Mouse (Mus musculus): Measurements from ENCODE around the gene Zcchc14. TPM values are rescaled to one million over a fixed set of nuclear protein-coding genes. Genes with fewer than 3 reads are reported as not detected.

The Zcchc14 gene
- polyA plus RNA-seq, 1 experiment: 18.2 TPM

DNA sequence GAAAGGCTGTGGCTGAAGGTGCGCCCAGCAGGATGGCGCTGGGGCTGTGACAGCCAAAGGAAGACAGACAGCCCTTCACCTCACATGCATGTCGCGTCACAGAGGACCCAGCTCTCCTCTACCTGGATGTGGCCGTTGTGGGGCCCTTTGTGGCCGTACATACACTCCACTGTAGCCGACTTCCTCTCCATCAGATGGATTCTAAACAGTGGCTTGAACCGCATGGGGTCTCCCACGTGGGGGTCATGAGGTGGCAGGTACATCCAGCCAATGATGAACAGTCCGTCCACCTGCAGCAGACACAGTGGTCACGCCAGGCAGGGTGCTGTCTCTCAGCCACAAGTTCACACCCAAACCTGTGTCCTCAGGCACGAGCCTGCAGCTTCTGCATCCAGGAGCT is 92.9 kb downstream of the Zcchc14 start:
- TF ChIP-seq CTCF (IDR thresholded peaks at IDR 0.05; ENCODE audit: control insufficient read depth, insufficient read depth, insufficient read length) (no peak), MAX (IDR thresholded peaks at IDR 0.05) (no peak), MYOD1 (IDR thresholded peaks at IDR 0.05; ENCODE audit: control insufficient read depth, insufficient read length, low read depth) (no peak), MYOG (IDR thresholded peaks at IDR 0.05; ENCODE audit: control insufficient read depth, extremely low read depth, insufficient read length) (no peak), FOSL1 (IDR thresholded peaks at IDR 0.05; ENCODE audit: insufficient read depth, low read length, poor library complexity, severe bottlenecking) (no peak), USF1 (IDR thresholded peaks at IDR 0.05; ENCODE audit: low read depth) (no peak), CEBPB (IDR thresholded peaks at IDR 0.05; ENCODE audit: low read depth) (no peak)
- H3K79me2 ChIP-seq (ENCODE audit: control insufficient read depth, insufficient read depth): no peaks in the 10 kb centered on the region
- no peak overlapping the region for H3ac ChIP-seq (ENCODE audit: control insufficient read depth, insufficient read length, low read depth)
- no peaks in the 10 kb centered on the region for H3K36me3 ChIP-seq (ENCODE audit: control insufficient read depth, insufficient read depth)
- no peaks in the 10 kb centered on the region for H3K79me3 ChIP-seq (ENCODE audit: low read depth)
- no peak overlapping the region for H3K4me3 ChIP-seq (ENCODE audit: insufficient read depth, poor library complexity, severe bottlenecking)
- no peaks in the 10 kb centered on the region for H3K27me3 ChIP-seq (ENCODE audit: control insufficient read depth, insufficient read depth, insufficient read length)

DNA sequence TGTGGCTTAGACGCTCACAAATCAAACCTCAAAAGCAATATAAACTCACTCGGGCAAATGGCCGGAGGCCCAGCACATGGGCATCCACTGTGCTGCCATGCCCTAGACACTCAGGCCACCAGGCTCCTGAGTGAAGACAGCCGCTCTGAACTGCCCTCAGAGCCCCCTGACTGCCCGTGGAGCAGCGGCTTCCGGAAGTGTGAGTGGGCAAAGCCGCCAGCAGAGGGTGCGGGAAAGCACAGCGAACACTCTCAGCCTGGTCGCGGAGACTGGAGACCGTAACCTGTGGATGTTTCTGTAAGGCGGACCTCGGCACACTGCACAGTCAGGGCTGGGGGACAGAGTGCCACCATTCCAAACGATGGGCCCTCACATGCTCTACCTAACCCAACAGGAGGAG is 94.2 kb downstream of the Zcchc14 start:
- Histone ChIP-seq H3K79me3 (ENCODE audit: low read depth) (no peaks in the 10 kb centered on the region), H3ac (ENCODE audit: control insufficient read depth, insufficient read length, low read depth) (no peak overlapping the region), H3K36me3 (ENCODE audit: control insufficient read depth, insufficient read depth) (no peaks in the 10 kb centered on the region), H3K27me3 (ENCODE audit: control insufficient read depth, insufficient read depth, insufficient read length) (no peaks in the 10 kb centered on the region), H3K4me3 (ENCODE audit: insufficient read depth, poor library complexity, severe bottlenecking) (no peak overlapping the region), H3K79me2 (ENCODE audit: control insufficient read depth, insufficient read depth) (no peaks in the 10 kb centered on the region)
- TF ChIP-seq MAX (IDR thresholded peaks at IDR 0.05) (no peak), FOSL1 (IDR thresholded peaks at IDR 0.05; ENCODE audit: insufficient read depth, low read length, poor library complexity, severe bottlenecking) (no peak), CEBPB (IDR thresholded peaks at IDR 0.05; ENCODE audit: low read depth) (no peak), USF1 (IDR thresholded peaks at IDR 0.05; ENCODE audit: low read depth) (no peak), MYOG (IDR thresholded peaks at IDR 0.05; ENCODE audit: control insufficient read depth, extremely low read depth, insufficient read length) (no peak)

DNA sequence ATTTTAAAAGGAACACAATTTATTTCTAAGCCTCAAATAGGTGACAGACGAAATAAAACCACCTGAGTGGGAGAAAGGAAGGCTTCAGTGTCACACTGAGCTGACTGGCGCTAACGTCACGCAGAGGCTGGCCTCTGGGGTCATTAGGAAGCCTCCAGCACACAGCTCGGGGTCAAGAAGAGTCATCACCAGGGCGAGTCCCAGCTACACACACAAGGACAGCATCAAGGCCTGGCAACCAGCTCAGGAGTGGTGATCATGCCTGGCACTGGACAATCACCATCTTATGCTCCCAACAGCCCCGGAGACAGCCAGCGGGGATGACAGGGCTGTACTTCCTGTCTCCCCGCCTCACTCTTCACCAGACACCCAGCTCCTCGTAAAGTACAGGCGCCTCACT is 95.0 kb downstream of the Zcchc14 start:
- H3K27me3 ChIP-seq (ENCODE audit: control insufficient read depth, insufficient read depth, insufficient read length): no peaks in the 10 kb centered on the region
- no peak for TF ChIP-seq MYOD1 (IDR thresholded peaks at IDR 0.05; ENCODE audit: control insufficient read depth, insufficient read length, low read depth)
- no peak for TF ChIP-seq USF1 (IDR thresholded peaks at IDR 0.05; ENCODE audit: low read depth)
- no peak for TF ChIP-seq MAX (IDR thresholded peaks at IDR 0.05)
- TF ChIP-seq CEBPB (IDR thresholded peaks at IDR 0.05; ENCODE audit: low read depth): no peak
- TF ChIP-seq MYOG (IDR thresholded peaks at IDR 0.05; ENCODE audit: control insufficient read depth, extremely low read depth, insufficient read length): no peak
- no peak for TF ChIP-seq FOSL1 (IDR thresholded peaks at IDR 0.05; ENCODE audit: insufficient read depth, low read length, poor library complexity, severe bottlenecking)
- H3K4me3 ChIP-seq (ENCODE audit: insufficient read depth, poor library complexity, severe bottlenecking): no peak overlapping the region
- H3K79me3 ChIP-seq (ENCODE audit: low read depth): no peaks in the 10 kb centered on the region
- H3K36me3 ChIP-seq (ENCODE audit: control insufficient read depth, insufficient read depth): no peaks in the 10 kb centered on the region
- H3K79me2 ChIP-seq (ENCODE audit: control insufficient read depth, insufficient read depth): no peaks in the 10 kb centered on the region
- no peak overlapping the region for H3ac ChIP-seq (ENCODE audit: control insufficient read depth, insufficient read length, low read depth)

DNA sequence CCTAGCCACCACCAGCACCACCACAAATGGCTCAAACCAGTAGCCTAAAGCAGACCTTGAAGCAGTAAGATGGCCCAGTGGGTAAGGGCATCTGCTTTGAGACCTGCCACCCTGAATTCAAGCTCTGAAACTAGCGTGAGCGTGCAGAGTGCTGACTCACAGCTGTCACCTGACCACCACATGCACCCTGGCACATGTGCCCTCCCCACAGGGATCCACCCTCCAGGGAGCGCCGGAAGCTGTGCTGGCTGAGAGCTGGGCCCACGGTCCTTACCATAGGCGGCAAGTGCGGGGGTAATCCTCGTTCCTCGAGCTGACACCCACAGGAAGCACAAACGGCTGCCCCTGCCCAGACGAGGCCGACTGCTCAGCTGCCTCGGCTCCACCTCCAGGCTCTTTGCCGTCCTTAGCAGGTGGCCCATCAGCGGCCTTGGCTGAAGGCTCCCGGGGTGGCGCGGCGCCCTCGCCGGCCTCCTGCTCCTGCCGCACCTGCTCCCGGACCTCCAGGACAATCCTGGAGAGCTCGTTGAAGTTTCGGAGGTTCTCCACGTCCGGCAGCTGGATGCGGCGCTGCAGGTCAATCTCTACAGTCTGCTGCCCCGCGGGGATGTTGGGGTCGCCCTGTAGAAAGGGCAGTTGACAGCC is 98.7 kb downstream of the Zcchc14 start:
- no peak overlapping the region for H3K4me3 ChIP-seq (ENCODE audit: insufficient read depth, poor library complexity, severe bottlenecking)
- H3K27me3 ChIP-seq (ENCODE audit: control insufficient read depth, insufficient read depth, insufficient read length): no peaks in the 10 kb centered on the region
- no peak overlapping the region for H3ac ChIP-seq (ENCODE audit: control insufficient read depth, insufficient read length, low read depth)
- no peaks in the 10 kb centered on the region for H3K79me2 ChIP-seq (ENCODE audit: control insufficient read depth, insufficient read depth)
- no peak for TF ChIP-seq CTCF (IDR thresholded peaks at IDR 0.05; ENCODE audit: control insufficient read depth, insufficient read depth, insufficient read length)
- TF ChIP-seq FOSL1 (IDR thresholded peaks at IDR 0.05; ENCODE audit: insufficient read depth, low read length, poor library complexity, severe bottlenecking): no peak
- TF ChIP-seq MAX (IDR thresholded peaks at IDR 0.05): no peak
- TF ChIP-seq USF1 (IDR thresholded peaks at IDR 0.05; ENCODE audit: low read depth): no peak
- no peak for TF ChIP-seq MYOD1 (IDR thresholded peaks at IDR 0.05; ENCODE audit: control insufficient read depth, insufficient read length, low read depth)
- no peak for TF ChIP-seq CEBPB (IDR thresholded peaks at IDR 0.05; ENCODE audit: low read depth)
- TF ChIP-seq MYOG (IDR thresholded peaks at IDR 0.05; ENCODE audit: control insufficient read depth, extremely low read depth, insufficient read length): no peak
- H3K36me3 ChIP-seq (ENCODE audit: control insufficient read depth, insufficient read depth): no peaks in the 10 kb centered on the region
- no peaks in the 10 kb centered on the region for H3K79me3 ChIP-seq (ENCODE audit: low read depth)

DNA sequence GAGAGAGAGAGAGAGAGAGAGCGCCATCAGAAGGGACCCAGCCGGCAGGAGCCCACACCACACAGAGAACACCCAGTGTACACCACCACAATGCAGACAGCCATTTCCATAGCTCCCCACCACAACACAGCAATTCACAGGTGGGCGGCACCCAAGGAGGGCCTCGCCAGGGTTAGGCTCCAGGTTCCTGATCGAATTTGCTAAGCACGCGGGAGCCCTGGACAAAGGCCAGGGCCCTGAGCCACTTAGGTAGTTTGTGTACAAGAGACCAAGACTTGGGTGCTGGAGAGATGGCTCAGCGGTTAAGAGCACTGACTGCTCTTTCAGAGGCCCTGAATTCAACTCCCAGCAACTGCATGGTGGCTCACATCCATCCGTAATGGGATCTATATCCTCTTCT is 100.2 kb downstream of the Zcchc14 start:
- no peaks in the 10 kb centered on the region for H3K36me3 ChIP-seq (ENCODE audit: control insufficient read depth, insufficient read depth)
- TF ChIP-seq USF1 (IDR thresholded peaks at IDR 0.05; ENCODE audit: low read depth) (no peak), MYOG (IDR thresholded peaks at IDR 0.05; ENCODE audit: control insufficient read depth, extremely low read depth, insufficient read length) (no peak), MYOD1 (IDR thresholded peaks at IDR 0.05; ENCODE audit: control insufficient read depth, insufficient read length, low read depth) (no peak), MAX (IDR thresholded peaks at IDR 0.05) (no peak), CTCF (IDR thresholded peaks at IDR 0.05; ENCODE audit: control insufficient read depth, insufficient read depth, insufficient read length) (no peak), FOSL1 (IDR thresholded peaks at IDR 0.05; ENCODE audit: insufficient read depth, low read length, poor library complexity, severe bottlenecking) (no peak), CEBPB (IDR thresholded peaks at IDR 0.05; ENCODE audit: low read depth) (no peak)
- no peak overlapping the region for H3K4me3 ChIP-seq (ENCODE audit: insufficient read depth, poor library complexity, severe bottlenecking)
- H3K79me2 ChIP-seq (ENCODE audit: control insufficient read depth, insufficient read depth): no peaks in the 10 kb centered on the region
- no peaks in the 10 kb centered on the region for H3K79me3 ChIP-seq (ENCODE audit: low read depth)
- no peaks in the 10 kb centered on the region for H3K27me3 ChIP-seq (ENCODE audit: control insufficient read depth, insufficient read depth, insufficient read length)
- no peak overlapping the region for H3ac ChIP-seq (ENCODE audit: control insufficient read depth, insufficient read length, low read depth)

Measured in C2C12 (cell line).